Mouse (Mus musculus): ENCODE results near the gene Il10. TPM values are rescaled to one million over a fixed set of nuclear protein-coding genes. Genes with fewer than 3 reads are reported as not detected.

The Il10 gene
- not detected for total RNA-seq (2021)
- long read RNA-seq, experiment 1, result 0 reads
- long read RNA-seq, experiment 2, result 0 reads

- no peak for DNase-seq
These were observed at the start of gene Il10 for GRCm38 (mm10) chr1:131019492-131020098. Gene Il10 (plus strand): TSS chr1:131019845.

- DNase-seq, result no peak
These were observed 40.2 kb upstream of the Il10 start for GRCm38 (mm10) chr1:130979455-130979854.

- no peak for DNase-seq
These were observed 35.2 kb upstream of the Il10 start for GRCm38 (mm10) chr1:130984441-130984840.

- DNase-seq, result no peak
These were observed 32.6 kb upstream of the Il10 start for GRCm38 (mm10) chr1:130987001-130987400.

- no peak for DNase-seq
These were observed 32.2 kb upstream of the Il10 start for GRCm38 (mm10) chr1:130987418-130987817.

GRCm38 (mm10) chr1:130989331-130989730 lies 30.3 kb upstream of the Il10 start:
- no peak for DNase-seq

GRCm38 (mm10) chr1:130990448-130990847 lies 29.2 kb upstream of the Il10 start:
- DNase-seq, result no peak

GRCm38 (mm10) chr1:130993574-130994154 lies 26.0 kb upstream of the Il10 start:
- DNase-seq, result no peak

GRCm38 (mm10) chr1:130995515-130995914 lies 24.1 kb upstream of the Il10 start:
- no peak for DNase-seq

- no peak for DNase-seq
These were observed 23.3 kb upstream of the Il10 start for GRCm38 (mm10) chr1:130996356-130996755.

- DNase-seq, result no peak
These were observed 22.2 kb upstream of the Il10 start for GRCm38 (mm10) chr1:130997441-130997840.

GRCm38 (mm10) chr1:130998321-130998720 lies 21.3 kb upstream of the Il10 start:
- no peak for DNase-seq

GRCm38 (mm10) chr1:130999708-131000107 lies 19.9 kb upstream of the Il10 start:
- DNase-seq, result no peak

GRCm38 (mm10) chr1:131000296-131000695 lies 19.3 kb upstream of the Il10 start:
- no peak for DNase-seq

GRCm38 (mm10) chr1:131002561-131002960 lies 17.1 kb upstream of the Il10 start:
- no peak for DNase-seq

GRCm38 (mm10) chr1:131003037-131003922 lies 16.4 kb upstream of the Il10 start:
- DNase-seq, result no peak

GRCm38 (mm10) chr1:131006069-131006468 lies 13.6 kb upstream of the Il10 start:
- DNase-seq, result no peak

GRCm38 (mm10) chr1:131010201-131011153 lies 9.2 kb upstream of the Il10 start:
- DNase-seq, result no peak

- no peak for DNase-seq
These were observed 7.2 kb upstream of the Il10 start for GRCm38 (mm10) chr1:131012494-131012893.

- no peak for DNase-seq
These were observed 5.7 kb upstream of the Il10 start for GRCm38 (mm10) chr1:131013926-131014325.

- no peak for DNase-seq
These were observed 4.4 kb upstream of the Il10 start for GRCm38 (mm10) chr1:131015281-131015680.

- DNase-seq, result no peak
These were observed 3.8 kb upstream of the Il10 start for GRCm38 (mm10) chr1:131015879-131016278.
